Mouse (Mus musculus): ENCODE data around the gene Foxd2.

- TF ChIP-seq POLR2A (IDR thresholded peaks at IDR 0.05; ENCODE audit: borderline replicate concordance, control insufficient read depth, low read depth, low read length) (no peak), CTCF (IDR thresholded peaks at IDR 0.05; ENCODE audit: control insufficient read depth, insufficient read depth, low read length) (no peak)
Measured at GRCm38 (mm10) chr4:114916056-114916455, 7.4 kb upstream of the Foxd2 start.

All from bone marrow, adult 2 months (tissue).